Mouse (Mus musculus) ES-CJ7 (cell line): ENCODE measurements at regions not wholly inside any gene's neighbourhood (a gene's known extent, or its start where the extent isn't known, plus 50 kb on each side); places are given as distances from the start of the nearest gene placed in this dataset.

Source experiments
- DNase-seq: peaks from one replicate; pipeline ENCODE4 v3.0.0; 2011; ENCODE audit warnings: low read depth, low spot score

DNA sequence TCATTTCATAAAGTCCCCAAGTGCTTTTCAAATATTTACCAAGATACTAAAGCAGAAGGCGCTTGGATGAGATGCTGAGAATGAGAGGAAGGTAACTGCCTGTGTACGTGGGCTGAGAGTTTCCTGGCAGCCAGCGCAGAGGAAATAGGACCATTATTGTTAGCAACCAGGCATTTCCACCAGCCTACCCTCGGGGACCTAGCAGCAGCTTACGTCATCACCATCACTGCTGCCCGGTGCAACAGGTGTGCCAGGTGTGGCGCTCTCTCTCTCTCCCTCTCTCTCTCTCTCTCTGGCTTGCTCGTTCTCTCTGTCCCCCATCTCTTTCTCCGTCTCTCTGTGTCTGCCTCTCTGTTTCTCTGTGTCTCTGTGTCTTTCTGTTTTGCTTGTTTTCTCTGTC, 55.1 kb upstream of the Fam222a start:
- DNase-seq = no peak

- peak; percentile 67 for DNase-seq
Measured at GRCm38 (mm10) chr5:114513911-114514457, 53.8 kb upstream of the Fam222a start.

DNA sequence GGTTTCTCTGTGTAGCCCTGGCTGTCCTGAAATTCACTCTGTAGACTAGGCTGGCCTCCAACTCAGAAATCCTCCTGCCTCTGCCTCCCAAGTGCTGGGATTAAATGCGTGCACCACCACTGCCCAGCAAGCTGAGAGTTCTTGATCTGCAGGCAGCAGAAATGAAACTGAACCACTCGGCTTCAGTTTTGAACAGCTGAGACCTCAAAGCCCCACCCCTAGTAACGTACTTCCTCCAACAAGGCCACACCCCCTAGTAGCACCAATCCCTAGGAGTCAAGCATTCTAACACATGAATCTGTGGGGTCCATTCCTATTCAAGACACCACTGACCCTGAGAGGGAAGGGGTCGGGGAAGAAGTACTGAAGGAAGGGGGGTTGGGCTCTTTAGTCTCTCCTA, 50.8 kb upstream of the Fam222a start:
- DNase-seq = peak; percentile 75

- DNase-seq = peak; percentile 60
Measured at GRCm38 (mm10) chr5:114518012-114518411, 49.8 kb upstream of the Fam222a start.
